Mouse (Mus musculus) hindbrain, embryonic 15.5 days (tissue): Measurements from ENCODE around the gene Grm4. TPM values are rescaled to one million over a fixed set of nuclear protein-coding genes. Genes with fewer than 3 reads are reported as not detected.

ENCODE experiments used
- ATAC-seq: fragments of 200-750 bp; cut with Nextera tagmentation; 2 replicates; pipeline ENCODE4 v1.8.0; 2017; ENCODE audit warnings: low read depth, moderate number of reproducible peaks, moderate TSS enrichment; ENCODE audit not compliant: low FRiP score
- H3K27ac ChIP-seq: fragments of 300-500 bp; sonication (generic); replicated peaks from 2 replicates; pipeline ENCODE4 v1.5.1; 2015; ENCODE audit warnings: mild to moderate bottlenecking, inconsistent platforms
- H3K27me3 ChIP-seq: fragments of 300-500 bp; sonication (generic); 2 replicates; pipeline ENCODE4 v1.6.1; 2015; ENCODE audit warnings: control low read depth, inconsistent platforms
- H3K36me3 ChIP-seq: fragments of 300-500 bp; sonication (generic); 2 replicates; pipeline ENCODE4 v1.6.1; 2015; ENCODE audit warnings: control low read depth, inconsistent platforms
- H3K4me1 ChIP-seq: fragments of 300-500 bp; sonication (generic); replicated peaks from 2 replicates; pipeline ENCODE4 v1.6.1; 2015; ENCODE audit warnings: control low read depth, inconsistent platforms
- H3K4me2 ChIP-seq: fragments of 300-500 bp; sonication (generic); 2 replicates; pipeline ENCODE4 v1.6.1; 2015; ENCODE audit warnings: moderate library complexity, mild to moderate bottlenecking, inconsistent platforms
- H3K4me3 ChIP-seq: fragments of 300-500 bp; sonication (generic); 2 replicates; pipeline ENCODE4 v1.5.1; 2015; ENCODE audit warnings: mild to moderate bottlenecking, inconsistent platforms
- H3K9ac ChIP-seq: fragments of 300-500 bp; sonication (generic); 2 replicates; pipeline ENCODE4 v1.6.1; 2015; ENCODE audit warnings: inconsistent platforms
- H3K9me3 ChIP-seq: fragments of 300-500 bp; sonication (generic); 2 replicates; pipeline ENCODE4 v1.6.1; 2016; ENCODE audit warnings: control low read depth, inconsistent platforms
- WGBS: fragments of 180-500 bp; shearing (Covaris S2); methylation state at CpG from one replicate; pipeline ENCODE4 v1.1.7; 2015; 5-methylcytosine and 5-hydroxymethylcytosine counted together
- polyA plus RNA-seq: library from polyadenylated mRNA; unstranded; fragments of >200 nt; fragmentation: Nextera tagmentation; extraction: Ambion mirVana; gene quantifications from 2 replicates; pipeline ENCODE4 v1.2.1, GENCODE M21; 2015

The Grm4 gene
- polyA plus RNA-seq, 1 experiment from 2014 or later, result 8.7 TPM

GRCm38 (mm10) chr17:27459979-27460378 lies 61.2 kb downstream of the Grm4 start:
- 82% methylated on average over 10 of the region's 10 CpGs for WGBS
- H3K27me3 ChIP-seq, result no peaks in the 10 kb centered on the region
- H3K4me1 ChIP-seq, result peaks cover 15% of the 10 kb centered on the region

GRCm38 (mm10) chr17:27459241-27459640 lies 62.0 kb downstream of the Grm4 start:
- H3K9me3 ChIP-seq, result no peaks in the 10 kb centered on the region
- WGBS, result 92% methylated on average over 3 of the region's 3 CpGs
- no peaks in the 10 kb centered on the region for H3K36me3 ChIP-seq
- no peak overlapping the region for H3K9ac ChIP-seq
- H3K4me2 ChIP-seq, result no peak overlapping the region
- no peak overlapping the region for H3K4me3 ChIP-seq
- no peaks in the 10 kb centered on the region for H3K27me3 ChIP-seq
- ATAC-seq, result no peak
- H3K4me1 ChIP-seq, result peaks cover 9% of the 10 kb centered on the region; the same call in 1 of the 2 replicates
- no peak overlapping the region for H3K27ac ChIP-seq

More at GRCm38 (mm10) chr17:27459979-27460378, 61.2 kb downstream of the Grm4 start:
- ATAC-seq, result no peak
- Histone ChIP-seq H3K4me2 (no peak overlapping the region), H3K9me3 (no peaks in the 10 kb centered on the region), H3K9ac (no peak overlapping the region), H3K27ac (no peak overlapping the region), H3K4me3 (no peak overlapping the region), H3K36me3 (no peaks in the 10 kb centered on the region)

GRCm38 (mm10) chr17:27457863-27458494 lies 63.2 kb downstream of the Grm4 start:
- no peak overlapping the region for H3K4me2 ChIP-seq
- H3K9me3 ChIP-seq, result no peaks in the 10 kb centered on the region
- H3K27ac ChIP-seq, result no peak overlapping the region
- WGBS, result 88% methylated on average over 3 of the region's 3 CpGs
- H3K27me3 ChIP-seq, result no peaks in the 10 kb centered on the region
- no peaks in the 10 kb centered on the region for H3K36me3 ChIP-seq
- H3K4me3 ChIP-seq, result no peak overlapping the region
- H3K9ac ChIP-seq, result no peak overlapping the region
- no peak; the same call in 1 of the 2 replicates for ATAC-seq
- H3K4me1 ChIP-seq, result 0 out of 2 replicates have a peak, but pooled peaks cover 5% of the 10 kb centered on the region

- no peak for ATAC-seq
- Histone ChIP-seq H3K9ac (no peak overlapping the region), H3K4me1 (0 out of 2 replicates have a peak, but pooled peaks cover 5% of the 10 kb centered on the region), H3K36me3 (no peaks in the 10 kb centered on the region), H3K4me2 (no peak overlapping the region), H3K4me3 (no peak overlapping the region), H3K27me3 (no peaks in the 10 kb centered on the region), H3K9me3 (no peaks in the 10 kb centered on the region), H3K27ac (no peak overlapping the region)
- WGBS, result 89% methylated on average over 9 of the region's 9 CpGs
Observed at GRCm38 (mm10) chr17:27457038-27457577, 64.1 kb downstream of the Grm4 start.

DNA sequence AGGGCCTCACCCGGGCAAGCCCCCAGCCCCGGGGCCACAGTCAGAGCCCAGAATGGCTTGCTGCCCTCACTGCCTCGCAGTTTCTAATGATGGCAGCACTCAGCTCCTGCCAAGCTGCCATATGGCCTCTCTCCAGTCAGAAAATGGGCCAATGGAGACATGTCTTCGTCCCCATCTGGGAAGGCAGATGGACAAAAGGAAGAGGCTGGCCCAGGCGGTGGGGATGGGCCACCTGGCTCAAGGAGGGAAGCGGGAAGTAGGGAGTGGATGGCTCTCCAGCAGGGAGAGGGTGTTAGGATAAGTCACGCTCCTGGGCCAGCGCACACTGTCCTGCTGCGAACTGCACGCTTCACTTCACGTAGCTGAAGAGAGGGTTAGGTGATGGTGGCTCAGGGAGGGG lies 64.8 kb downstream of the Grm4 start:
- whole genome bisulfite sequencing, result 56% methylated on average over 11 of the region's 11 CpGs
- no peak overlapping the region for H3K27ac ChIP-seq
- no peaks in the 10 kb centered on the region for H3K9me3 ChIP-seq
- ATAC-seq, result no peak
- no peak overlapping the region for H3K4me3 ChIP-seq
- no peaks in the 10 kb centered on the region for H3K27me3 ChIP-seq
- H3K4me2 ChIP-seq, result no peak overlapping the region
- no peak overlapping the region for H3K9ac ChIP-seq
- 0 out of 2 replicates have a peak, but pooled peaks cover 5% of the 10 kb centered on the region for H3K4me1 ChIP-seq
- no peaks in the 10 kb centered on the region for H3K36me3 ChIP-seq

DNA sequence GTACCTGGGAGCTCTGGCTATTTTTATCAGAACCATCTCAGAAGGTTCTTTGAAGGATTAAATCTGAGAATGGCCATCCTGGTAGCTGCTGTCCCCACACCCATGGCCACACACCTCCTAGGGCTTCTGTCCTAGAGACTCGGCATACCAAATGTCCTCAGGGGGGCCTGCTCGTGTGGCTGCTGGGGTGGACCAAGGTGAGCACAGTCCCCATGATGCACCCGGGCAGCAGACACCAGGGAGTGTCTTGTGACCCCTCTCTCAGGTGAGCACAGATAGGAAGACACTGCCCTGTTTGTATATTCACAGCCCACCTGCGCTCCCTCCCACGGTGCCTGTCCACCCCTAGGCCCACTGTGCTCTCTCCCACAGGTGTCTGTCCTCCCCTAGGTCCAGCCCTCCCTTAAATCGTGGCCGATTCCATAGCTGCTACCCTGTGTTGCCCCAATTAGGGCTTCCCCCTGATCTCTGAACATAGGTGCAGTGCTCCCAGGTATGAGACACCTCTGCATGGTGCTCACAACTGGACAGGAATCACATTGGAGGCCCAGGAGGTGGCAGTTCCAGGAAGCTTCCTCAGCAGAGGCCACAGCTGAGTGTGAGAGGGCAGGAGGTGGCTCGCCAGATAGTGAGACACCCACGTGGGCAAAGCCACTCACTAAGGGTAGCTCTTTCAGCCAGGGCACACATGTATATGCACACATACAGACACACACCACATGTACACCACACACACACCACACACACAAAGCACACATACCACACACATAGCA lies 66.0 kb downstream of the Grm4 start:
- H3K27ac ChIP-seq, result no peak overlapping the region
- WGBS, result 80% methylated on average over 9 of the region's 9 CpGs
- no peaks in the 10 kb centered on the region for H3K9me3 ChIP-seq
- no peak overlapping the region for H3K4me3 ChIP-seq
- no peaks in the 10 kb centered on the region for H3K27me3 ChIP-seq
- H3K9ac ChIP-seq, result no peak overlapping the region
- H3K36me3 ChIP-seq, result no peaks in the 10 kb centered on the region
- H3K4me2 ChIP-seq, result no peak overlapping the region
- no peak for ATAC-seq
- H3K4me1 ChIP-seq, result 0 out of 2 replicates have a peak, but pooled peaks cover 5% of the 10 kb centered on the region

DNA sequence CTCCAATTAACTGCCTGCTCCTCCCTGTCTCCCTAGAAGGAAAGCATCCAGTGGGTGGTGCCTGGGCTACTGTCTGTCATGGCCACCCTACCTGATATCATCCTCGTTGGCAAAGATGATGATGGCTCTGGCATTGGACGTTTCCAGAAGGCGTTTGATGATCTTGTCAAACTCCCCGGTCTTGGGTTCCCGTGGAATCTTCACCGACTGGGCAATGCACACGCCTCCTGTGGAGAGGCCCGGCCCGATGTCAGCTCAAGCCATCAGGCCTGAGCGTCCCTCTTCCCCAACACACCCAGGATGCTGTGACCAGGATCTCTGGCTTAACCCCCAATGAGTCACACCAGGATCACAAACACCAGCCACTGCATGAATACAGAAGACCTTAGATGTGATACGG lies 66.8 kb downstream of the Grm4 start:
- H3K4me1 ChIP-seq, result 0 out of 2 replicates have a peak, but pooled peaks cover 5% of the 10 kb centered on the region
- no peak overlapping the region for H3K4me2 ChIP-seq
- ATAC-seq, result no peak
- no peak overlapping the region for H3K4me3 ChIP-seq
- H3K36me3 ChIP-seq, result no peaks in the 10 kb centered on the region
- no peak overlapping the region for H3K27ac ChIP-seq
- H3K9me3 ChIP-seq, result no peaks in the 10 kb centered on the region
- no peak overlapping the region for H3K9ac ChIP-seq
- H3K27me3 ChIP-seq, result no peaks in the 10 kb centered on the region
- 88% methylated on average over 11 of the region's 11 CpGs for WGBS

GRCm38 (mm10) chr17:27453045-27453444 lies 68.2 kb downstream of the Grm4 start:
- Histone ChIP-seq H3K9ac (no peak overlapping the region), H3K27me3 (no peaks in the 10 kb centered on the region), H3K4me3 (no peak overlapping the region), H3K9me3 (no peaks in the 10 kb centered on the region), H3K4me2 (no peak overlapping the region), H3K4me1 (0 out of 2 replicates have a peak, but pooled peaks cover 5% of the 10 kb centered on the region), H3K27ac (no peak overlapping the region), H3K36me3 (no peaks in the 10 kb centered on the region)
- no peak for ATAC-seq
- WGBS, result 87% methylated on average over 8 of the region's 8 CpGs

GRCm38 (mm10) chr17:27451787-27452186 lies 69.4 kb downstream of the Grm4 start:
- no peak overlapping the region for H3K4me2 ChIP-seq
- WGBS, result 16% methylated on average over 9 of the region's 9 CpGs
- no peak for ATAC-seq
- H3K27ac ChIP-seq, result no peak overlapping the region
- H3K36me3 ChIP-seq, result no peaks in the 10 kb centered on the region
- H3K27me3 ChIP-seq, result no peaks in the 10 kb centered on the region
- no peaks in the 10 kb centered on the region for H3K9me3 ChIP-seq
- no peak overlapping the region for H3K4me3 ChIP-seq
- no peak overlapping the region for H3K9ac ChIP-seq
- H3K4me1 ChIP-seq, result 0 out of 2 replicates have a peak, but pooled peaks cover 5% of the 10 kb centered on the region

DNA sequence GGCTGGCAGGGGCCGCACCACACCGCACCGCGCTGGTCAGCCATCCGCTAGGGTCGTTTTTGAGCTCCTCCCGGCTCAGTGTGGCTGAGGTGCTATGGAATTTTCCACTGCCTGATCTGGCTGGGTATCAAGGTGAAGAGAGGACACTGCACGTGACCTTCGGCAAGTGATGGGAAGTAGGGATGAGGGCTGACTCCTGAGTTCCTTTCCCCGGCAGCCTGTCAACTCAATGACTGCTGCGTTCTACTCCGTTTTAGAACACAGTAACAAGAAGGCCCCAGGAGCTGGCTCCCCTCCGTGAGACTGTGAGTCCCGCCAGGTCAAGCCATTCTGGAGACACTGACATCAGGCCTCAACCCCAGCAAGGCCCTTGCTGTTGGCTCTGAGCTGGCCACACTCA lies 70.0 kb downstream of the Grm4 start:
- Histone ChIP-seq H3K9me3 (no peaks in the 10 kb centered on the region), H3K9ac (no peak overlapping the region), H3K4me2 (no peak overlapping the region), H3K27me3 (no peaks in the 10 kb centered on the region), H3K4me1 (peaks cover 2% of the 10 kb centered on the region; the same call in 1 of the 2 replicates), H3K36me3 (no peaks in the 10 kb centered on the region), H3K27ac (no peak overlapping the region), H3K4me3 (no peak overlapping the region)
- ATAC-seq, result no peak
- 89% methylated on average over 14 of the region's 14 CpGs for WGBS

GRCm38 (mm10) chr17:27449757-27450330 lies 71.4 kb downstream of the Grm4 start:
- no peaks in the 10 kb centered on the region for H3K36me3 ChIP-seq
- H3K4me1 ChIP-seq, result peaks cover 10% of the 10 kb centered on the region
- no peak overlapping the region for H3K4me3 ChIP-seq
- no peak overlapping the region for H3K27ac ChIP-seq
- no peaks in the 10 kb centered on the region for H3K27me3 ChIP-seq
- WGBS, result 93% methylated on average over 14 of the region's 14 CpGs
- ATAC-seq, result no peak
- no peak overlapping the region for H3K4me2 ChIP-seq
- no peak overlapping the region for H3K9ac ChIP-seq
- no peaks in the 10 kb centered on the region for H3K9me3 ChIP-seq

DNA sequence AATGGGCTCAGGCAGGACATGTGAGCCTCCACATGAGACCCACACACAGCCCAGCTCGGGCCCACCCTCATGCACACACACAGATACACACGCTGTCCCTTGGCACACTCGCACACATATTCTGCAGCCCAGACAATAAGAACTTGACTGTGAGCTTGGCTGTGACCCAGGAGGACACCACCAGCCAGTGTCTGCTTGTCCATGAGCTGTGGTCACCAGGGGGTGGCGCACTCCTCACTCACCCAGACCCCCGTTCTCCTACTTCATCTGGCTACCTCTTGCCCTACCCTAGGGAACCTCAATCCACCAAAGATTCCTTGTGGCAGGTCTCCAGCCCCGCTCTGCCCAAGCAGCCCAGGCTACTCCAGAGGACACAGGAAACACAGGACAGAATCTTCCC lies 72.5 kb downstream of the Grm4 start:
- Histone ChIP-seq H3K27me3 (no peaks in the 10 kb centered on the region), H3K27ac (no peak overlapping the region), H3K4me3 (no peak overlapping the region), H3K4me1 (peaks cover 10% of the 10 kb centered on the region), H3K9ac (no peak overlapping the region), H3K4me2 (no peak overlapping the region), H3K9me3 (no peaks in the 10 kb centered on the region), H3K36me3 (no peaks in the 10 kb centered on the region)
- ATAC-seq, result no peak
- 53% methylated on average over 6 of the region's 6 CpGs for WGBS
